Mouse (Mus musculus) liver, embryonic 13.5 days (tissue): ENCODE measurements around the gene Tstd1. TPM values are rescaled to one million over a fixed set of nuclear protein-coding genes. Genes with fewer than 3 reads are reported as not detected.

Experiments used
- ATAC-seq: fragments of 200-750 bp; cut with Nextera tagmentation; 2 replicates; pipeline ENCODE4 v1.8.0; 2017; ENCODE audit warnings: low read depth, mild to moderate bottlenecking, moderate number of reproducible peaks, moderate library complexity
- DNase-seq: peaks from one replicate; pipeline ENCODE4 v3.0.0; 2022
- H3K27ac ChIP-seq: fragments of 300-500 bp; sonication (generic); 2 replicates; pipeline ENCODE4 v1.5.1; 2015; ENCODE audit warnings: moderate library complexity, mild to moderate bottlenecking, inconsistent platforms
- H3K27me3 ChIP-seq: fragments of 300-500 bp; sonication (generic); 2 replicates; pipeline ENCODE4 v1.6.1; 2015; ENCODE audit warnings: mild to moderate bottlenecking, inconsistent platforms
- H3K36me3 ChIP-seq: fragments of 300-500 bp; sonication (generic); 2 replicates; pipeline ENCODE4 v1.6.1; 2015; ENCODE audit warnings: mild to moderate bottlenecking, inconsistent platforms
- H3K4me1 ChIP-seq: fragments of 300-500 bp; sonication (generic); replicated peaks from 2 replicates; pipeline ENCODE4 v1.6.1; 2015; ENCODE audit warnings: inconsistent platforms
- H3K4me2 ChIP-seq: fragments of 300-500 bp; sonication (generic); 2 replicates; pipeline ENCODE4 v1.6.1; 2015; ENCODE audit warnings: inconsistent platforms, mild to moderate bottlenecking, moderate library complexity
- H3K4me3 ChIP-seq: fragments of 300-500 bp; sonication (generic); replicated peaks from 2 replicates; pipeline ENCODE4 v1.5.1; 2015; ENCODE audit warnings: mild to moderate bottlenecking, inconsistent platforms
- H3K9ac ChIP-seq: fragments of 300-500 bp; sonication (generic); 2 replicates; pipeline ENCODE4 v1.6.1; 2015; ENCODE audit warnings: mild to moderate bottlenecking, inconsistent platforms
- H3K9me3 ChIP-seq: fragments of 300-500 bp; sonication (generic); replicated peaks from 2 replicates; pipeline ENCODE4 v1.6.1; 2016; ENCODE audit warnings: inconsistent platforms
- WGBS: fragments of 180-500 bp; shearing (Covaris S2); methylation state at CpG from one replicate; pipeline ENCODE4 v1.1.7; 2015; ENCODE audit not compliant: insufficient replicate concordance; 5-methylcytosine and 5-hydroxymethylcytosine counted together
- polyA plus RNA-seq: library from polyadenylated mRNA; unstranded; fragments of >200 nt; fragmentation: Nextera tagmentation; extraction: Ambion mirVana; gene quantifications from 2 replicates; pipeline ENCODE4 v1.2.1, GENCODE M21; 2015

Gene Tstd1
- polyA plus RNA-seq, 1 experiment from 2014 or later = 1.3 TPM

GRCm38 (mm10) chr1:171388376-171389102 is 30.1 kb upstream of the Tstd1 start, which contains the start of gene Arhgap30:
Gene Arhgap30, plus strand, starts transcription at chr1:171388954.
- no peaks in the 10 kb centered on the region for H3K9me3 ChIP-seq
- H3K36me3 ChIP-seq = no peaks in the 10 kb centered on the region
- H3K27ac ChIP-seq = peak within 1 kb of the TSS; percentile 61
- H3K9ac ChIP-seq = peak within 1 kb of the TSS; percentile 36
- peak; percentile 44 for DNase-seq
- H3K4me3 ChIP-seq = peak within 1 kb of the TSS; percentile 45
- H3K4me1 ChIP-seq = peaks cover 18% of the 10 kb centered on the region
- H3K27me3 ChIP-seq = no peaks in the 10 kb centered on the region
- H3K4me2 ChIP-seq = peak within 1 kb of the TSS; percentile 62
- ATAC-seq = peak; percentile 62
- WGBS = 22% methylated on average over 15 of the region's 15 CpGs

DNA sequence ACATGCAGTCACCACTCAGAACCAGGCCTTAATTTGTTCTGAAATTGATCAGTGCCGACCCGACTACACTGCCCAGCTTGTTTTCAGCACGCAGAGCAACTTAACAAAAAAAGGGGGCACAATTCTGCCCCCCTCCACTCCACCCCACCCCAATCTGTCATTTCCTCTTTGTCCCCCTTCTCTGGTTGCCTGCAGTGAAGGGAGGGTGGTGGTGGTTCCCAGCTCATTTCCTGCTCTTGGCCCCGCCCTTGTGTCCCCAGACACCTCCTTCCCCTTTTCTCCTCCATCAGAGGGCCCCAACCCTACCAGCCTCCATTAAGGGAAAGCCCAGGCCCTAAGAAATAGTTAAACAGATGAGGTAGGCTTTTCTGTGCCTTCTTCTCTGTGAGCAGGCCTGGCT is 28.6 kb upstream of the Tstd1 start:
- peaks cover 18% of the 10 kb centered on the region for H3K4me1 ChIP-seq
- peak overlapping the region; percentile 45 for H3K4me3 ChIP-seq
- peak overlapping the region; percentile 61; the same call in 1 of the 2 replicates for H3K27ac ChIP-seq
- H3K9me3 ChIP-seq = no peaks in the 10 kb centered on the region
- no peaks in the 10 kb centered on the region for H3K36me3 ChIP-seq
- ATAC-seq (peak; percentile 40; the same call in 1 of the 2 replicates), DNase-seq (no peak)
- no peaks in the 10 kb centered on the region for H3K27me3 ChIP-seq
- 16% methylated on average over 4 of the region's 4 CpGs for WGBS
- H3K4me2 ChIP-seq = peak overlapping the region; percentile 62
- peak overlapping the region; percentile 36 for H3K9ac ChIP-seq

- Histone ChIP-seq H3K4me3 (no peak overlapping the region), H3K9ac (no peak overlapping the region), H3K9me3 (no peaks in the 10 kb centered on the region), H3K36me3 (no peaks in the 10 kb centered on the region), H3K27ac (no peak overlapping the region), H3K4me2 (no peak overlapping the region), H3K4me1 (no peaks in the 10 kb centered on the region), H3K27me3 (no peaks in the 10 kb centered on the region)
- 82% methylated on average over 4 of the region's 4 CpGs for WGBS
- ATAC-seq (no peak), DNase-seq (no peak)
Observed at GRCm38 (mm10) chr1:171401821-171402220, 16.9 kb upstream of the Tstd1 start.

GRCm38 (mm10) chr1:171402991-171403390 is 15.7 kb upstream of the Tstd1 start:
- Histone ChIP-seq H3K27me3 (no peaks in the 10 kb centered on the region), H3K4me1 (no peaks in the 10 kb centered on the region), H3K27ac (no peak overlapping the region), H3K36me3 (no peaks in the 10 kb centered on the region), H3K9me3 (no peaks in the 10 kb centered on the region), H3K4me3 (no peak overlapping the region), H3K4me2 (no peak overlapping the region), H3K9ac (no peak overlapping the region)
- DNase-seq (no peak), ATAC-seq (no peak)
- WGBS = 72% methylated on average over 7 of the region's 9 CpGs

DNA sequence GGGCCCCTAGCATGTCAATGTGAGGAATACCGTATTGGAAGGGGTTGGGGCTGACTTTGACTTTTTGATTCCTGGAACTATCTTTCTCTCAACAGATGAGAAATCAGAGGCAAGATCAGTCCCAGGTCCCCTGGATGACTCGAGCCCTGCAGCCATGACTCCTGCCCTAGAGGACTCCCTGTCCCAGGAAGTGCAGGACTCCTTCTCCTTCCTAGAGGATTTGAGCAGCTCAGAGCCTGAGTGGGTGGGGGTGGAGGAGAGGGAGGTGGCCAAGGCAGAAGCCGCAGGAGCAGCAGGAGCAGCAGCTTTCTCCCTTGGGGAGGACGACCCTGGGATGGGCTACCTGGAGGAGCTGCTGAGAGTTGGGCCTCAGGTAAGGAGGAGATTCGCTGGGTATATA is 11.4 kb upstream of the Tstd1 start:
- WGBS = 66% methylated on average over 5 of the region's 5 CpGs
- H3K27me3 ChIP-seq = peaks cover 15% of the 10 kb centered on the region
- peaks cover under 1% of the 10 kb centered on the region; the same call in 1 of the 2 replicates for H3K4me1 ChIP-seq
- DNase-seq (no peak), ATAC-seq (no peak)
- no peak overlapping the region for H3K9ac ChIP-seq
- H3K9me3 ChIP-seq = no peaks in the 10 kb centered on the region
- H3K27ac ChIP-seq = no peak overlapping the region
- H3K4me2 ChIP-seq = no peak overlapping the region
- no peak overlapping the region for H3K4me3 ChIP-seq
- H3K36me3 ChIP-seq = no peaks in the 10 kb centered on the region

- no peak for DNase-seq
- Histone ChIP-seq H3K36me3 (peaks cover 2% of the 10 kb centered on the region), H3K27me3 (peaks cover 15% of the 10 kb centered on the region), H3K27ac (no peak overlapping the region), H3K4me3 (no peak overlapping the region), H3K9ac (no peak overlapping the region), H3K4me1 (peaks cover 27% of the 10 kb centered on the region), H3K4me2 (no peak overlapping the region), H3K9me3 (no peaks in the 10 kb centered on the region)
- ATAC-seq = no peak
- WGBS = 78% methylated on average over 1 of the region's 1 CpGs
Observed at GRCm38 (mm10) chr1:171410231-171410630, 8.4 kb upstream of the Tstd1 start.

DNA sequence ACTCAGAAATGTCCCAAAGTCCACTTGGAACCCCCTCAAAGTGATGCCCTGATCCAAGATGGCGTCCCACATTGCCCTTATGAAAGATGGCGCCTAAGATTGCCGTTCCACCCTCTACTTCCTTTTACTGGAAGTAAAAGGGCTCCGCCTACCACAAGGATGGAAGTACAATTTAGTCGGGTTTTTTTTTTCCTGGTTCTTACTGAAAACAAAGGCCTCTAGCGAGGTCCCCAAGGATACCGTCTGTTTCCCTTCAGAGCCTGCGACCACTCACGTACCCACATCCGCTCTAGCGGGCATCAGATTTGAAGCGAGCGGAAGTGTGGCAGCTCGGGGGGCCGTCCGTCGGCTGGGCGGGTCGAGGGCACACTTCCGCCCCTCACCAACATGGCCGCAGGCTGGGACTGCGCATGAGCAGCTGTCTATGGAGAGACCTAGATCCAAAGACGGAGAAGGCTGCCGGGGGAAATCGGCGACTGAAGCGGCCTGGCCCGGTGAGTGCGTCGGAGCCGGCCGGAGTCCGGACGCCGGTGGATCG is 7.7 kb upstream of the Tstd1 start, which contains the start of gene Usf1:
TSS of gene Usf1 (plus strand) at position 367 of the 538 bp plus-strand sequence.
- H3K27ac ChIP-seq = peak within 1 kb of the TSS; percentile 60
- H3K4me3 ChIP-seq = peak within 1 kb of the TSS; percentile 96
- no peaks in the 10 kb centered on the region for H3K9me3 ChIP-seq
- H3K27me3 ChIP-seq = peaks cover 15% of the 10 kb centered on the region
- ATAC-seq (peak; percentile 96), DNase-seq (peak; percentile 88)
- peaks cover 27% of the 10 kb centered on the region for H3K4me1 ChIP-seq
- peaks cover 9% of the 10 kb centered on the region for H3K36me3 ChIP-seq
- H3K9ac ChIP-seq = peak within 1 kb of the TSS; percentile 96
- H3K4me2 ChIP-seq = peak within 1 kb of the TSS; percentile 81
- WGBS = under 1% methylated on average over 36 of the region's 36 CpGs

GRCm38 (mm10) chr1:171411492-171411941 is 7.2 kb upstream of the Tstd1 start:
- peak; percentile 71 for ATAC-seq
- Histone ChIP-seq H3K4me2 (peak overlapping the region; percentile 81), H3K9me3 (no peaks in the 10 kb centered on the region), H3K4me3 (peak overlapping the region; percentile 96), H3K4me1 (peaks cover 27% of the 10 kb centered on the region), H3K36me3 (peaks cover 14% of the 10 kb centered on the region), H3K27ac (peak overlapping the region; percentile 60), H3K27me3 (peaks cover 15% of the 10 kb centered on the region), H3K9ac (peak overlapping the region; percentile 96)
- no peak for DNase-seq
- under 1% methylated on average over 39 of the region's 39 CpGs for WGBS

DNA sequence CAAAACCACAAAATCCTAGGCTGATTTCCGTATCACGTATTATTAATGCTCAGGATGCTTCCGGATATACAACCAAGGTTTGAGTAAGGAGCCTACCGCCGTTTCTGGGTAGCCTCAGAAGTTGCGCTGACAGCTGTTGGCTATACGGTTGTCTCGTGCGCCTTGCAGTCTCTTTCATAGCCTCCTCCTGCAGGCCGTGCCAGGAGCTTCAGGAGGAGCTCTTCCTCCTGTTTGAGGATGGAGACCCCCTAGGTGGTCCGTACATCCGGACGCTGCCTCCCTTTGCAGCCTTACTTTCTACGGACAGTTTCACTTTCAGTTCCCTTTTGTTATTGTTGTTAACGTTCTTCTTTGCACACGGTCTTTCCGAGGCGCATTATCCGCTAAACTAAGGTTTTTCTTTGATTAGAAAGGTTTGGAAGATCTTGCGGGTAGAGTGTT is 6.7 kb upstream of the Tstd1 start:
- ATAC-seq = 0 out of 2 replicates have a peak, but pooled peaks have one; percentile 8
- no peak for DNase-seq
- under 1% methylated on average over 20 of the region's 20 CpGs for WGBS

GRCm38 (mm10) chr1:171412446-171412845 is 6.2 kb upstream of the Tstd1 start:
- 60% methylated on average over 3 of the region's 3 CpGs for WGBS
- no peaks in the 10 kb centered on the region for H3K9me3 ChIP-seq
- peaks cover 15% of the 10 kb centered on the region for H3K27me3 ChIP-seq
- no peak for ATAC-seq
- peaks cover 27% of the 10 kb centered on the region for H3K4me1 ChIP-seq
- peak overlapping the region; percentile 96 for H3K9ac ChIP-seq
- DNase-seq = no peak
- H3K4me2 ChIP-seq = peak overlapping the region; percentile 81
- H3K4me3 ChIP-seq = peak overlapping the region; percentile 96
- no peak overlapping the region for H3K27ac ChIP-seq
- peaks cover 24% of the 10 kb centered on the region for H3K36me3 ChIP-seq

More for the DNA sequence above, 6.7 kb upstream of the Tstd1 start:
- Histone ChIP-seq H3K4me2 (peak overlapping the region; percentile 81), H3K9ac (peak overlapping the region; percentile 96), H3K27me3 (peaks cover 15% of the 10 kb centered on the region), H3K4me3 (peak overlapping the region; percentile 96), H3K36me3 (peaks cover 19% of the 10 kb centered on the region), H3K4me1 (peaks cover 27% of the 10 kb centered on the region), H3K27ac (peak overlapping the region; percentile 60), H3K9me3 (no peaks in the 10 kb centered on the region)

DNA sequence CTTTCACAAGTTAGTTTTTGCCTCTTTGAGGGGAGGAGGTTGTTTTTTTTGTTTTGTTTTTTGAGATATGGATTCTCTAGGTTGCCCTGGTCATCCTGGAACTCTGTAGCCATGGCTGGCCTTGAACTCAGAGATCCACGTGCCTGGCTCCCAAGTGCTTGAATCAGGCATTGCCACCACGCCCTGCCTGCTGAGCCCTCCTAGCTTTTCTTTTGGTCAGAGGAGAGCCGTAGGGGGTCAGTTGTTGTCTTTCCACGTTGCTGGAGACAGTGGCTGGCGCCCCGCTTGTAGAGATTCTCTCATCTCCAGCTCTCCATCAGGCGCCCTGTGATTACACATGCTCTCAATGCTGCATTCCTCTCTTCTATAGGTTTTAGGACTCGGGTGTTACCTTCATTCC is 5.1 kb upstream of the Tstd1 start:
- no peak for ATAC-seq
- Histone ChIP-seq H3K27me3 (peaks cover 10% of the 10 kb centered on the region), H3K4me3 (0 out of 2 replicates have a peak overlapping the region, but pooled peaks have one; percentile 96), H3K27ac (no peak overlapping the region), H3K4me2 (no peak overlapping the region), H3K9me3 (no peaks in the 10 kb centered on the region), H3K9ac (no peak overlapping the region), H3K4me1 (peaks cover 27% of the 10 kb centered on the region), H3K36me3 (peaks cover 35% of the 10 kb centered on the region)
- DNase-seq = no peak
- 71% methylated on average over 8 of the region's 8 CpGs for WGBS
